Mouse (Mus musculus) forebrain, postnatal 0 days (tissue): ENCODE measurements around the gene Smim24. TPM values are rescaled to one million over a fixed set of nuclear protein-coding genes. Genes with fewer than 3 reads are reported as not detected.

ENCODE experiments used
- ATAC-seq: fragments of 200-750 bp; cut with Nextera tagmentation; 2 replicates; pipeline ENCODE4 v1.8.0; 2017; ENCODE audit warnings: mild to moderate bottlenecking, moderate library complexity
- DNase-seq: peaks from one replicate; pipeline ENCODE4 v3.0.0-alpha.2; 2015
- H3K27ac ChIP-seq: fragments of 300-500 bp; sonication (generic); 2 replicates; pipeline ENCODE4 v1.5.1; 2014; ENCODE audit warnings: low read depth, mild to moderate bottlenecking, antibody characterized with exemption, low read length, moderate library complexity, mixed read lengths
- H3K27me3 ChIP-seq: fragments of 300-500 bp; sonication (generic); 2 replicates; pipeline ENCODE4 v1.6.1; 2014; ENCODE audit warnings: mild to moderate bottlenecking, low read length, mixed read lengths; ENCODE audit not compliant: insufficient read depth
- H3K36me3 ChIP-seq: fragments of 300-500 bp; sonication (generic); 2 replicates; pipeline ENCODE4 v1.6.1; 2014; ENCODE audit warnings: mild to moderate bottlenecking, moderate library complexity; ENCODE audit not compliant: insufficient read depth
- H3K4me1 ChIP-seq: fragments of 300-500 bp; sonication (generic); 2 replicates; pipeline ENCODE4 v1.6.1; 2014; ENCODE audit warnings: antibody characterized with exemption; ENCODE audit not compliant: insufficient read depth
- H3K4me2 ChIP-seq: fragments of 300-500 bp; sonication (generic); 2 replicates; pipeline ENCODE4 v1.6.1; 2014; ENCODE audit warnings: low read depth, mild to moderate bottlenecking, moderate library complexity
- H3K4me3 ChIP-seq: fragments of 300-500 bp; sonication (generic); 2 replicates; pipeline ENCODE4 v1.5.1; 2014; ENCODE audit warnings: low read depth, low read length, mixed read lengths
- H3K9ac ChIP-seq: fragments of 300-500 bp; sonication (generic); 2 replicates; pipeline ENCODE4 v1.6.1; 2014; ENCODE audit warnings: mild to moderate bottlenecking
- H3K9me3 ChIP-seq: fragments of 300-500 bp; sonication (generic); 2 replicates; pipeline ENCODE4 v1.6.1; 2016; ENCODE audit warnings: low read length
- CTCF ChIP-seq: sonication (generic); IDR thresholded peaks from 2 replicates; pipeline ENCODE4 v1.5.1; 2016; ENCODE audit warnings: antibody characterized with exemption, control low read depth, low read depth
- WGBS: fragments of 180-500 bp; shearing (Covaris S2); extraction: QIAGEN DNeasy Blood & Tissue Kit; methylation state at CpG from one replicate; pipeline ENCODE4 v1.1.7; 2014; 5-methylcytosine and 5-hydroxymethylcytosine counted together
- polyA plus RNA-seq: library from polyadenylated mRNA; unstranded; fragments of >200 nt; fragmentation: Nextera tagmentation; extraction: Ambion mirVana; gene quantifications from 2 replicates; pipeline ENCODE4 v1.2.1, GENCODE M21; 2015
- total RNA-seq: library from RNA; depleted of rRNA; stranded (reverse); fragments of >200 nt; gene quantifications from 2 replicates; pipeline ENCODE4 v1.2.3, GENCODE M21; 2014

Smim24 gene
- total and polyA plus RNA-seq, 2 experiments from 2014 or later, result 1.3 to 1.7 TPM

DNA sequence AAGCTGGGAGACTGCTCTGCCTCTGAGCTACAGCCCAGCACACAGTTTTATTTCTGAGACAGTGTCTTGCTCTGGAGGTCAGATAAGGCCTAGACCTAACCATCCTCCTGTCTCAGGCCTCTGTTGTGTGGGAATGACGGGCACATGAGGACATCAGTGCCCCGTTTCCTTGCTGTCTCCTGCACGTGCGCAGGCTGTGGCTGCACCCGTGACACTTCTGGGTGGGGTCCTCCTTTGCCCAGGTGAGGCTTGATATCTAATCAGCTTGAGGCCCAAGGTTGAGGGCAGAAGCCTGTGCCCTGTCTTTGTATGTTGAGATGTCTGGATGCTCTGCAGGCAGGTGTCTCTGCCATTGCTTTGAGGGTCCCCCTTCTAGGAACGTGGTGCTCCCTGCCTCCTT, 581 bp upstream of the Smim24 start:
- Histone ChIP-seq H3K27ac (no peak overlapping the region), H3K4me2 (no peak overlapping the region), H3K36me3 (peaks cover 21% of the 10 kb centered on the region), H3K9me3 (no peaks in the 10 kb centered on the region), H3K4me3 (no peak overlapping the region), H3K27me3 (no peaks in the 10 kb centered on the region), H3K9ac (no peak overlapping the region), H3K4me1 (no peaks in the 10 kb centered on the region)
- no peak for ATAC-seq
- WGBS, result 86% methylated on average over 6 of the region's 6 CpGs
- no peak for TF ChIP-seq CTCF
- no peak for DNase-seq

DNA sequence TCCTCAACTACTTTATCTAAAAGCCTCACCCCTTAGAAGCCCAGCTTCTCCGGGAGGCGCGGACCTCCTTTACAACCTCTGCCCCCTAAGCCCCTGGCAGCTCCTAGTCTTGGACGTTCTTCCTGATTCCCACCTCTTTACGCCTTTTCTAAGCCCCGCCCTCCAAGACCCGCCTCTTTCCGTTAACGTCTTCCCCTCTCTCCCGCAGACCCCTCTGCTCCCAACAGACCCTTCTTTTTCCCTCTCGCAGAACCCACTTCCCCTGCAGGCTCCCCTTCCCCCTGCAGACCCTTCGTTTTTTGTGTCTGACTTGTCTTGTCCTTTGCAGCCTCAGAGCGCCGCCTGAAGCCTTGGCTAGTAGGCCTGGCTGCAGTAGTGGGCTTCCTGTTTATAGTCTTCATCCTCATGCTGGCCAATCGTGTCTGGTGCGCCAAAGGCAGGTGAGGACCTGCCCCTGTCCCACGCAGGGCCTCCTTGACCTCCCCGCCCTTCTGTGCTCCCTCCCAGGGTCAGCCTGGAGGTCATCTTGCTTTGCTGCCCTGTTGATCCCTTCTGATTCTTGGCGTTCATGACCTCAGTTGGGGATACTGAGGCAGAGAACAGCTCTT, 709 bp downstream of the Smim24 start:
- no peaks in the 10 kb centered on the region for H3K4me1 ChIP-seq
- TF ChIP-seq CTCF, result 0 out of 2 replicates have a peak, but pooled peaks have one; percentile 3
- peak overlapping the region; percentile 25 for H3K9ac ChIP-seq
- H3K4me2 ChIP-seq, result peak overlapping the region; percentile 43
- H3K4me3 ChIP-seq, result no peak overlapping the region
- no peaks in the 10 kb centered on the region for H3K27me3 ChIP-seq
- no peak overlapping the region for H3K27ac ChIP-seq
- 12% methylated on average over 19 of the region's 19 CpGs for WGBS
- peaks cover 8% of the 10 kb centered on the region for H3K36me3 ChIP-seq
- H3K9me3 ChIP-seq, result no peaks in the 10 kb centered on the region
- ATAC-seq (no peak), DNase-seq (no peak)

DNA sequence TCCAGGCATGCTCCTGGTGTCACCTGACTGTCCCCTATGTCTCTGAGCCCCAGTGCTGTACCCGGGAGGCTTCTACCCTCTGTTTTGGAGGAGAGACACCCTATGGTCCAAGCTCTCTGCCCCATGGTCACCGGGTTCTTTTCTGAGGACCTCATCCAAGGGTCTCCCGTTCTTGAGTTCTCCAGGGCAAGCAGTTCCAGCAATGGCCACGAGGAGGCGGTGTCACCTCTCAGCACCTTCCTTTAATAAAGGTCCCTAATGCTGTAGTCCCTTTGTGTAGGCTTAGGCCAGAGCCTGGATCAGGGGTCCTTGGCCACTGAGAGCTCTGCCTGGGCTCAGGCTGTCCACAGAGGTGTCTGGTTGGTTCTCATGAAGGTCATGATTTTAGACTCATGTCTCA, 2.3 kb downstream of the Smim24 start:
- peak; percentile 91 for TF ChIP-seq CTCF
- Histone ChIP-seq H3K4me3 (no peak overlapping the region), H3K27ac (no peak overlapping the region), H3K4me1 (no peaks in the 10 kb centered on the region; the same call in 1 of the 2 replicates), H3K9ac (no peak overlapping the region), H3K9me3 (no peaks in the 10 kb centered on the region), H3K36me3 (peaks cover 11% of the 10 kb centered on the region), H3K4me2 (no peak overlapping the region), H3K27me3 (no peaks in the 10 kb centered on the region)
- ATAC-seq (0 out of 2 replicates have a peak, but pooled peaks have one; percentile 25), DNase-seq (peak; percentile 76)
- 17% methylated on average over 5 of the region's 5 CpGs for WGBS

DNA sequence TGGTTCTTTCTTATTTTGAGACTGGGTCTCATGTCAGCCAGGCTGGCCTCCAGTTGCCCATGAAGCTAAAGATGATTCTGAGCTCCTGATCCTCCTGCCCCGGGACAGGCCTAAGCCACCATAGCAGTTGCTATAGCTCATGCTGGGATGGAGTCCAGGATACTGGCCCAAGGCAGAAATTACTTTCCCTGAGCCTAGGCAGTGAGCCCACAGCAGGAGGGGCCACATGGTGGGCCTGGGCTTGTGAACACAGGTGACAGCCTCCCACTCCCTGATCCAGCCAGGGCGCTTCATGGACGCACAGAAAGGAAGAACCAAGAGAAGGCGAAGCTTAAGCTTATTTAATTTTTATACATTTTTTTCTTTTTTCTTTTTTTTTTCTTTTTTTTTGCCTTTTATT, 3.0 kb downstream of the Smim24 start:
- no peaks in the 10 kb centered on the region for H3K9me3 ChIP-seq
- no peaks in the 10 kb centered on the region for H3K27me3 ChIP-seq
- no peak overlapping the region for H3K27ac ChIP-seq
- H3K4me1 ChIP-seq, result no peaks in the 10 kb centered on the region; the same call in 1 of the 2 replicates
- no peak overlapping the region for H3K9ac ChIP-seq
- no peak for TF ChIP-seq CTCF
- 68% methylated on average over 4 of the region's 4 CpGs for WGBS
- DNase-seq (no peak), ATAC-seq (no peak)
- H3K4me3 ChIP-seq, result no peak overlapping the region
- no peak overlapping the region for H3K4me2 ChIP-seq
- H3K36me3 ChIP-seq, result peaks cover 16% of the 10 kb centered on the region

DNA sequence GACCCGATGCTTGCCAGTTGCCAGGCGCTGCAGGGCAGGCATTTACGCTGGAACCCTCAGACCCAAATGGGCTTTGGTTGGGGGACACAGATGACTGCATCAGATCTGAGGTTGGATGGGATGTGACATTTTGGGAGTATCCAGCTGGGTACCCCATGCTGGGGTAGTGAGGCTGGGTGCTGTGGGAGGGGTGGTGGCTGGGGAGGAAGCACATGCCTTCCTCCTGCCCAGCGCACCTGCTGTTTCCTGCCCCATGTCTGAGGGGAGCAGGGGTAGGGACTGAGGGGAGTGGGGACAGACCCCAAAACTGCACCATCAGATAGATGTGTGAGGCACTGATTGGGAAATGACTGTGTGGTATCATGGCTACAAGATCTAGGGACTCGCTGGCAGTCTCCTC, 3.9 kb downstream of the Smim24 start:
- Histone ChIP-seq H3K4me1 (peaks cover 3% of the 10 kb centered on the region; the same call in 1 of the 2 replicates), H3K27ac (no peak overlapping the region), H3K27me3 (no peaks in the 10 kb centered on the region), H3K9ac (no peak overlapping the region), H3K9me3 (no peaks in the 10 kb centered on the region), H3K4me3 (no peak overlapping the region), H3K36me3 (peaks cover 14% of the 10 kb centered on the region), H3K4me2 (no peak overlapping the region)
- no peak for DNase-seq
- no peak for TF ChIP-seq CTCF
- WGBS, result 75% methylated on average over 5 of the region's 5 CpGs
- ATAC-seq, result no peak

DNA sequence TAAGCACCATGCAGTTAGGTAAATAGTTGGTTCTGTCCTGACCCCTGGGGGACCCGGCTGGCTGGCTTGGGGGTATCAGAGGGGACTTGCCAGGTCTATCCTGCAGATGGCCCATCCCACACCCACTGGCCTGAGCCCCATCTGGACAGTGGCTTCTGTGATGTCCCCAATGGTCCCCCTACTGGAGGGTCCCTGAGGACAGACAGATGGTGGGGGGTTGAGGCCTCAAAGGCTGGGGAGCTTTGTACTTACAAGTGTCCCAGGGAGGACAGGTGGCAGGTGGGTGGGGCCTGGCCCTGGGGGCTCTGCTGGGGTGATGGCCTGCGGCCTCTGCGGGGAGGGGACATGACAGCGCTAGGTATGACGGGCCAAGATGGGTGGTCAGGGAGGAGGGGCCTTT, 6.4 kb downstream of the Smim24 start:
- Histone ChIP-seq H3K36me3 (peaks cover 14% of the 10 kb centered on the region), H3K27me3 (no peaks in the 10 kb centered on the region), H3K4me1 (peaks cover 9% of the 10 kb centered on the region), H3K4me2 (peak overlapping the region; percentile 44), H3K4me3 (no peak overlapping the region), H3K27ac (no peak overlapping the region), H3K9me3 (no peaks in the 10 kb centered on the region), H3K9ac (no peak overlapping the region)
- 85% methylated on average over 5 of the region's 5 CpGs for whole genome bisulfite sequencing
- no peak for TF ChIP-seq CTCF
- DNase-seq, result no peak
- no peak for ATAC-seq

DNA sequence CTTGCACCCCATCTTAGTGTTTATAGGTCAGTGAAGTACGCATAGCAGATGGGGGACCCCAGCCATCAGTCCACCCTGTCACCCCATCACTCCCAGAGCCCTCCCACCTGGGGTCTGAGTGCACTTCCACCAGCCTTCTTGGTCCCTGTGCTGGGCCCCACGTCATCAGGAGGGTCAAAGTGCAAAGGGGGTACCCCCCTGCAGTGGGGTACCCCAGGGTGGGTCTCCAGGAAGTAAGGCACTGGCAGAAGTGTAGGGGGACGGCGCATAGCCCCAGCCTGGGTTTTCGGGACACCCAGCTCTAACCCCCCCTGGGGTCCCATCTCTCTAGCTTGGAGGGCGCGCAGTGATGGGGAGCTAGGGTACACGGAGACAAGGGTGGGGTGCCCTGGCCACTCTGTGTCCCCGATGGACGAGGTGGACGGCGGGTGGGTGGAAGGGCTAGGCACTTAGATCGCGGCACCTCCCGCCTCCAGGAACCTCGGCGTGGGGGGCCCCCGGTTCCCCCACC, 7.0 kb downstream of the Smim24 start:
- Histone ChIP-seq H3K9ac (peak overlapping the region; percentile 40; the same call in 1 of the 2 replicates), H3K4me2 (peak overlapping the region; percentile 44), H3K27ac (no peak overlapping the region), H3K36me3 (peaks cover 14% of the 10 kb centered on the region), H3K9me3 (no peaks in the 10 kb centered on the region), H3K4me3 (peak overlapping the region; percentile 20; the same call in 1 of the 2 replicates), H3K27me3 (no peaks in the 10 kb centered on the region), H3K4me1 (peaks cover 9% of the 10 kb centered on the region)
- ATAC-seq (no peak), DNase-seq (no peak)
- 79% methylated on average over 18 of the region's 18 CpGs for WGBS
- no peak for TF ChIP-seq CTCF
